In genomic region chr11:63088672-63089071, GRCm38 (mm10) we compare ENCODE assay signal across 35 mouse cellular contexts. TPM values are rescaled to one million over a fixed set of nuclear protein-coding genes. Genes with fewer than 3 reads are reported as not detected.
"Had no signal": no experiment of that assay in that cellular context is flagged by ENCODE, and none has a peak within 500 bp of the region (broad histone marks: within the 10 kb centered on the region; RNA-seq: fewer than 3 reads in every experiment).

No protein-coding gene starts in this region.

- H3K27me3 ChIP-seq: embryonic facial prominence, embryonic 12.5 days; embryonic facial prominence, embryonic 13.5 days; embryonic facial prominence, embryonic 15.5 days; forebrain, embryonic 12.5 days; forebrain, embryonic 13.5 days; forebrain, embryonic 15.5 days had no signal

- H3K9me3 ChIP-seq: embryonic facial prominence, embryonic 12.5 days; embryonic facial prominence, embryonic 13.5 days; embryonic facial prominence, embryonic 15.5 days; forebrain, embryonic 15.5 days had no signal

- ATAC-seq: forebrain, embryonic 13.5 days; forebrain, embryonic 14.5 days; forebrain, embryonic 15.5 days; forebrain, embryonic 16.5 days; forebrain, postnatal 0 days had no signal

- H3K4me2 ChIP-seq: embryonic facial prominence, embryonic 12.5 days; embryonic facial prominence, embryonic 13.5 days; embryonic facial prominence, embryonic 15.5 days; forebrain, embryonic 12.5 days; forebrain, embryonic 13.5 days; forebrain, embryonic 15.5 days had no signal

- H3K27ac ChIP-seq: embryonic facial prominence, embryonic 10.5 days; embryonic facial prominence, embryonic 12.5 days; embryonic facial prominence, embryonic 13.5 days; embryonic facial prominence, embryonic 15.5 days; forebrain, embryonic 10.5 days; forebrain, embryonic 12.5 days; forebrain, embryonic 13.5 days; forebrain, embryonic 15.5 days; gastrocnemius, adult 2 months; heart, adult 2 months had no signal

- H3K4me3 ChIP-seq: embryonic facial prominence, embryonic 10.5 days; embryonic facial prominence, embryonic 12.5 days; embryonic facial prominence, embryonic 13.5 days; embryonic facial prominence, embryonic 15.5 days; erythroblast, embryonic 14.5 days; forebrain, embryonic 10.5 days; forebrain, embryonic 12.5 days; forebrain, embryonic 13.5 days; forebrain, embryonic 15.5 days; gastrocnemius, adult 2 months; heart, adult 2 months had no signal

- H3K4me1 ChIP-seq: forebrain, embryonic 10.5 days; forebrain, embryonic 12.5 days; forebrain, embryonic 13.5 days; forebrain, embryonic 15.5 days had no signal

- DNase-seq: cerebellum, adult 9-11 months; cerebellum, postnatal 10 days; cerebellum, postnatal 14 days; cerebellum, postnatal 25 days; cerebellum, postnatal 36 days; embryo, embryonic 11 days; forebrain, postnatal 0 days; gastrocnemius, adult 2 months; gastrocnemius, postnatal 10 days; gastrocnemius, postnatal 14 days; gastrocnemius, postnatal 25 days; gastrocnemius, postnatal 36 days; heart, adult 18-20 months; heart, adult 2 months had no signal

- H3K36me3 ChIP-seq: embryonic facial prominence, embryonic 10.5 days; embryonic facial prominence, embryonic 12.5 days; embryonic facial prominence, embryonic 15.5 days; forebrain, embryonic 10.5 days; forebrain, embryonic 12.5 days; forebrain, embryonic 15.5 days had no signal

- H3K9ac ChIP-seq: embryonic facial prominence, embryonic 12.5 days; embryonic facial prominence, embryonic 13.5 days; embryonic facial prominence, embryonic 15.5 days; forebrain, embryonic 12.5 days; forebrain, embryonic 13.5 days; forebrain, embryonic 15.5 days; forebrain, postnatal 0 days had no signal

RNA-seq across cellular contexts. Expression of gene Tekt3, which starts 27.2 kb away (rescaled TPM):
- total RNA-seq: common myeloid progenitor, adult 5-6 weeks; gastrocnemius, adult 18-20 months; gastrocnemius, adult 2 months; gastrocnemius, adult 8-10 months; gastrocnemius, postnatal 10 days; gastrocnemius, postnatal 14 days; gastrocnemius, postnatal 25 days; gastrocnemius, postnatal 36 days; gastrocnemius, postnatal 4 days; granulocyte monocyte progenitor cell, adult 5-6 weeks; heart, adult 18-20 months; heart, adult 2 months; heart, adult 8-10 months had no signal
- polyA plus RNA-seq: cortical plate, adult 2 months; embryonic facial prominence, embryonic 10.5 days; embryonic facial prominence, embryonic 11.5 days; embryonic facial prominence, embryonic 13.5 days; erythroblast, embryonic 14.5 days; forebrain, embryonic 10.5 days; forebrain, embryonic 11.5 days; forebrain, embryonic 12.5 days; forebrain, embryonic 13.5 days; forebrain, embryonic 14.5 days; forebrain, embryonic 15.5 days; forebrain, embryonic 16.5 days; frontal cortex, adult 2 months; heart, adult 2 months had no signal

RNA-seq across cellular contexts. Expression of gene Pmp22, which starts 40.1 kb away (rescaled TPM):
- total RNA-seq: common myeloid progenitor, adult 5-6 weeks; granulocyte monocyte progenitor cell, adult 5-6 weeks had no signal
